Mouse (Mus musculus): ENCODE measurements around the gene Aebp2. TPM values are rescaled to one million over a fixed set of nuclear protein-coding genes. Genes with fewer than 3 reads are reported as not detected.

Aebp2 gene
- total RNA-seq, 2 experiments from 2014 or later: 41.5 to 71.0 TPM

DNA sequence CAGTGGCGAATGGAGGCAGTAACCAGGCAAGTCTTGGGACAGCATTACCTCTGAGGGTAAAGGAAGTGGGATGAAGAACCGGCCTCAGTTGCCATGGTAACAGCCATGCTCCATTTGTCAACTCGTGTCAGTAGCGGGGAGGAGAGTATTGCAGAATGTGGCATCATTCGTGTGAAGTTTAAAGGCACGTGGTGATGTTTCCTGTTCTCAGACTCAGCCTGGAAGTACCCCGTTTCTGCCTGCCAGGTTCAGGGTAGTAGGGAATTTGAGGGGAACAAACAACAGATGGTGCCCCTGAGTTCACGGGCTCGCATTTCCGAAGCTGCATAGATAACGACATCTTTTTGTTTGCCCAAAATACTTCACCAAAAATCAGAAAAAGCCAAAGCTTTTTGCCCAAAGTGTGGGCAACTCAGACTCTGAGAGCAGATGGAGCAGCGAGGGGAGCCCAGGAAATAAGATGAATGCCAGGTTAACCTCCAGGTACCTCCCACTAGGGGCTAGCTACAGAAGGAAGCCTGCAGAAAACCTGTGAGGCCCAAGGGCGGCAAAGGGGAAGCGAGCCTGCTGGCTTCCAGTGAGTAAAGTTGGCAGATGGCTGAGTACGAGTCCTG is 56.3 kb downstream of the Aebp2 start:
- ATAC-seq (replicated peaks; ENCODE audit: low FRiP score, low TSS enrichment, poor library complexity, severe bottlenecking): peak; percentile 31

DNA sequence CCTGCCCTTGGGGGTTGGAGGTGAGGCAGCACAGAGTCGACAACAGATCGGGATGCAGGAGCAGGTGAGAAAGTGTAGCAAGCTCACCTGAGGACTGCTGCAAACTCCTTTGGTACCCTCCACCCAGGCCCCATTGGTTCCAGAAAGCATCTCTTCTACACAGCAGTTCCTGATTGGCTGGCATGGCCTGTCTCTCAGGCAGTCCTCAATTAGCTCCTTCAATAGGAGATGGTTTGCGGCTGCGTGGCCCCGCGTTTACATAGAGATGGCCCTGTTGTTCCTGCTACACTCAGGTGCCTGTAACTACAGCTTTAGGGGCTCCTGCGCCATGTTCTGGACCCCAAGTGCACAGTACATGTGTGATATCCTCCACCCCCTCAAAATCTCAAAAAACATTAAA is 58.2 kb downstream of the Aebp2 start:
- ATAC-seq (replicated peaks; ENCODE audit: low FRiP score, low TSS enrichment, poor library complexity, severe bottlenecking): no peak

DNA sequence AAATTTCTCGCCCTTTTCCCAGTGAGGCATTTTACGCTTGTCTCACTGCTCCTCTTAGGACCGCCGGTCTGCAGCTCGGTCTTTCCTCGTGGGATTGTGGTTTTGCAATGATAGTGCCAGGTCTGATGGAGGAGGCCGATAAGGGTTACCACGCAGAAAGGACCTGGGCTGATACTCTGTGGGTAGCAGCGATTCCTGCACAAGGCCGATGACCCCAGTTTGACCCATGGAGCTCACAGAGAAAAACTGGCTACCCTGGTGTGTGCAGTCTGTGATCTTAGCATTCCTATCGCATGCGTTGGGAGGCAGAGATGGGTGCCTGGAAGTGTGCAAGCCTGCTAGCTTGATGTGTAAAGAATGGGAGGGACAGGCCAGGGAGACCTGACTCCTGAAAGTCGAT is 60.4 kb downstream of the Aebp2 start:
- ATAC-seq (replicated peaks; ENCODE audit: low FRiP score, low TSS enrichment, poor library complexity, severe bottlenecking): peak; percentile 52; the same call in 1 of the 2 replicates

DNA sequence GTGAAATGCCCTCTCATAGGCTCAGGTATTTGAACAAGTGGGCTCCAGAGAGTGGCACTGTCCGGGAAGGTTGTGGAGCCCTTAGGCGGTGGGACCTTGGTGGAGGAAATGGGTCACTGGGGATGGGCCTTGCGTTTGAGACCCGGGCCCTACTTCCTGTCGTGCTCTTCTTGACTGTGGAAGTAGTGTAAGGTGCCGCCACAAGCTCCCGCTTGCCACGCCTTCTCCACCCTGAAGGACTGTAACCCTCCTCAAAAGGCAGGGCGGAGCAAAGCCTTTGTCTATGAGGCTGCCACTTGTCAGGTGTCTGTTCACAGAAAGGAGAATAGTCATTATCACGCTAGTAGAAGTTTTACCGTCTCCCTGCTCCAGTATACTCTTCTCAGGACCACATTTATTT is 61.9 kb downstream of the Aebp2 start:
- ATAC-seq (replicated peaks; ENCODE audit: low FRiP score, low TSS enrichment, poor library complexity, severe bottlenecking): no peak

DNA sequence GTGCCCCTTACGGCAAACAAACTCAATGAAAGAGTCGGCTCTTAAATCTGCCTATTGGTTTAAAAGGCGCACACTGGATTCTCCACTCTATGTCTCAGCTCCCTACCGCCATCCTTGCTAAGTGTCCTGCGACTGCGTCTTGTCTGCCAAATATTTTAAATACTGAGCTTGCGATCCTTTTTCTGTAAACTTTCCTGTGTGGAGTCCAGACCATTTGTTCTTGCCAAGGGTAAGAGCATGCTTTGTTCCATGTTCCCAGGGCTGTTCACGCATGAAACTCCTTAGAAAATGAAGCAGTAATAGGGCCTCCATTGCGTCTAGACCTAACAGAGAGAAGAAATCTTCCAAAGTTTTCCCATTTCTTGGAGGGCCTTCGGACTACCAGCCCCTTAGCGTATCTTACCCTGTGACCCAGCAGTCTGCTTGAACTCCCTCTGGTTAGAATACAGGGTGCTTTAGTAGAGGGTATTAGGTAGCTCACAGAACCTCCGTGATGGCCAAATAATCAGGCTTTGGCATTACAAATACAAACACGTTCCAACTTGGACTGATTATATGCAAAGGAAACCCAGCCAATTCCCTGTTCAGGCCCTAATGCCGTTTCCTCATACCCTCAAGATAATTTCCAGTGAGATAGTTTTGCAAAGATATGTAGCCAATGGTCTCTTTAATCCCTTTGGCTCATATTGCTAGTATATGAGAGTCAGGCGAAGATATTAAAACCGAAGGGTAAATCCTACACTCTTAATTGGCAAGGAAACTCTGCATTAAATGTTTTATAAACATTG is 67.3 kb downstream of the Aebp2 start:
- no peak for ATAC-seq (replicated peaks; ENCODE audit: low FRiP score, low TSS enrichment, poor library complexity, severe bottlenecking)

DNA sequence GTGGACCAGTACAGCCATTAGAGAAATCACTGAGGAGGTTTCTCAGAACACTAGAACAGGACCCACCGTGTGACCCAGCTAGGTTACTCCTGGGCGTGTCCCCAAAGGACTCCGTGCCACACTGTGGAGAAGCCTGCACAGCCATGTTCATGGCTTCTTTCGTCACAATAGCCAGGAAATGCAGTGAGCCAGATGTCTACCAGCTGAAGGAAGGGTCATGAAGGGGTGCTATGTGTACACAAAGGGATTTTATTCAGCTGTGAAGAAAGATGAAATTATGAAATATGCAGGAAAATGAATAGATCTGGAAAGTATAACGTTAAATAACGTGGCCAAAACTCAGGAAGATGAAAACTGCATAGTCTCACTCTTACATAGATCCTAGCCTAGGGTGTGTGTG is 69.7 kb downstream of the Aebp2 start:
- no peak for ATAC-seq (replicated peaks; ENCODE audit: low FRiP score, low TSS enrichment, poor library complexity, severe bottlenecking)

DNA sequence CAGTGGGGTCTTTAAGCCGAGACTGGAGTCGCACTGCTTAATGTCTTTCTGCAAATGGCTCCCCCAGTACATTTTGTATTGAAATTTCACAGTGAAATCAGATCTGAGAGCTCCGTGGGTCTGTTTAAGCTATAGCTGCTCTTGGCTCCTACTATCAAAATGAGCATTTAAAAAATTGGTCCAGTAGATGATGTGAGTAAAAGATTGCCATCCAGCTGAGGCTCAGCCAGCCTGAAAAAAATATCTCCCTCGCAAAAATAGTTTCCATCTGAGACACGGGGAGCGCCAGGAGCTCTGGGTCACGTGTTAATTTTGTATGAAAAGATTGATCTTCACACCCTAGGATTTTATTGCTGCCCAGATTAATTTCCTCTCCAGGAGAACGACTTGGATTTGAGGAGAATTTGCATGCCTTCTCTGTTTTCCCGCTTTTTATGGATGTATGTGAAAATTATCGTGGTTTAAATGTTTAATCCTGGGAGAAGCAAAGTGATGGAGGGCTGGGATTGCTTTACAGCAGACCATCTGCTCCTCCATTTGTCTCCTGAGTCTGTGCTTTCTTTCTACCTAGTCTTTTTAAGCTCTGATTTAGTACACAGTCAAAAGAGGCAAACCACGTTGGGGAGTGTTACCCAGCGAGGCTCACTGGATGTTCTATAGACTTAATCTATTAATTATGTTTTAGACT is 73.9 kb downstream of the Aebp2 start:
- ATAC-seq (replicated peaks; ENCODE audit: low FRiP score, low TSS enrichment, poor library complexity, severe bottlenecking): no peak

DNA sequence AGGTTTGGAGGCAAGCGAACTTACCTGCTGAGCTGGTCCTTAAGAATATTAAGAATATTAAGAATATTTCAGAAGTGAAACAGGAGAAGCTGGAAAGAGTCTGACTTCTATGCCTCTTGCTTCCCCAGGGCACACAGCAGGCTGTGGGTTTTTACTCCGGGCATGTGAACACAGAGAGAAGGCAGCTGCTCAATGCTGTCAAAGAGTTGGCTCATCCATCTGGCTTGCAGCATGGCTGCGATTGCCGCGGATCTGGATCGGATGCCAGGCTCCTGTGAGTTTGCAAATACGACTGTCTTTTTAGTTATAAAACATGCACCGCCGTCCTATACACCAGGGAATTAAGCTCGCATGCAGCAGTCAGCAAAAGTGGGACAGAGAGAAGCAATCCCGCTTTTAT is 75.5 kb downstream of the Aebp2 start:
- no peak for ATAC-seq (replicated peaks; ENCODE audit: low FRiP score, low TSS enrichment, poor library complexity, severe bottlenecking)

DNA sequence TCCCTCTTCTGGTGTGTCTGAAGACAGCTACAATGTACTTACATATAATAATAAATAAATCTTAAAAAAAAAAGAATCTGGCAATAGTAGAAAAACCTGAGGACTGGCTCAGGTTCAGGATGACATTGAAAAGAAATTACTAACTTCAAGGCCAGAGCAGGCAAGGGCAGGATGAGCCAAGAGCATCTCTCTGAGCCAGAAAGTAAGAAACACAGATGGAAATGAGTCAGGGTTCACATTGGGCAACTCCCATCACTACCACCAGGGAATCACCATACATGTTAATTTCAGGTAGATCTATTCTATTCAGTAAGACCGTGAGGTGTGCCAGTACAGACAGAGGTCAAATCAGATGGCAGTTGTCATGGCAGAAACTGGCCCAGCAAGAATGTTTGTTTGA is 76.1 kb downstream of the Aebp2 start:
- ATAC-seq (replicated peaks; ENCODE audit: low FRiP score, low TSS enrichment, poor library complexity, severe bottlenecking): no peak

DNA sequence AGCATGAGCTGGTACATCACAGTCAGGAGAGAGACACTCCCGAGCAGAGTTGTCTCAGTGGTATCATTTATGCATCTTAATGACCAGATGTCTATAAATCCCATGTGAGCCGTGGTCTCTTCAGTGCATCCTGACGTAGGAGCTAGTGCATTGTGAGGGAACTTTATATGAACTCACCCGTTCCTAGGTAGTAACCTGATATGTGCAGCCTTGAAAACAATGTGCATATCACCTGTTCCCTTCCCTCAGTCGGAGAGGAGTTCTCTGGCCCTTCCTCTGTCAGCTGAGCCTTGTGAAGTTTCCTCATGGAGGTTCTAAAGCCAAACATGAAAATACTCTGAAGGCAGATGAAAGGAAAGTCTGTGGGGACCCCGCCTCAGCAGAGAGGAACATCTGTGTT is 78.8 kb downstream of the Aebp2 start:
- no peak for ATAC-seq (replicated peaks; ENCODE audit: low FRiP score, low TSS enrichment, poor library complexity, severe bottlenecking)

DNA sequence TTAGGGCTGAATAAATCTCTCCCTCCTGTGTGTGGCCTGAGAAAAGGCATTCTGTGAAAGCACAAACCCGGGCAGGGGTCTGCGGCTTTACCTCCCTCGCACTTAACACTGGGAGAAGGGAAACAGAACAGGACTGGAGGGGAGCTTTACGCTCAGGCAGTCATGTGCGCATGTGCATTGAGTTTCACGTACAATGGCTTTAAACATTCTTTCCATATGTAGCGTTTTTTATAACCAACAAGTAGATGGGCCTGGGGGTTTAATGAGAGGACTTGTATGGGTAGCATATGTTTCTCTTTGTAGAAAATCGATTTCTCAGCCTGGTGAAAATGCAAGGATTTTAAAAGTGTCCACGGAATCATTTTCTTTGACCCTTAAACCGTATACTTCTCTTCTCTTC is 82.7 kb downstream of the Aebp2 start:
- no peak for ATAC-seq (replicated peaks; ENCODE audit: low FRiP score, low TSS enrichment, poor library complexity, severe bottlenecking)

DNA sequence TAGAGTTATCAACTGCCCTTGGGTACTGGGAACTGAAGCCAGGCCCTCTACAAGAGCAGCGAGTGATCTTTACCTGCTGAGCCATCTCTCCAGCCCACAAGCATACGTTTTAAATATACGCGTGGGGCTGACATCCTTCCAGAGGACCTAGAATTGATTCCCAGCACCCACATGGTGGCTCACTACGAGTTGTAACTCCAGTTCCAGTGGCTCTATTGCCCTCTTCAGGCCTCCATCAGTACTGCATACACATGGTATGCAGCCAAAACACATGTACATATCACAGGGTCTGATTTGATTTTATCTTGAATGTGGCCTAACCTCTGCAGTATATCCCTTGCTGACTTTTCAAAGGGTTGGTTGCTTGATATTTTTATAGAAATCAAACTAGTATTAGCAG is 83.6 kb downstream of the Aebp2 start:
- ATAC-seq (replicated peaks; ENCODE audit: low FRiP score, low TSS enrichment, poor library complexity, severe bottlenecking): no peak

DNA sequence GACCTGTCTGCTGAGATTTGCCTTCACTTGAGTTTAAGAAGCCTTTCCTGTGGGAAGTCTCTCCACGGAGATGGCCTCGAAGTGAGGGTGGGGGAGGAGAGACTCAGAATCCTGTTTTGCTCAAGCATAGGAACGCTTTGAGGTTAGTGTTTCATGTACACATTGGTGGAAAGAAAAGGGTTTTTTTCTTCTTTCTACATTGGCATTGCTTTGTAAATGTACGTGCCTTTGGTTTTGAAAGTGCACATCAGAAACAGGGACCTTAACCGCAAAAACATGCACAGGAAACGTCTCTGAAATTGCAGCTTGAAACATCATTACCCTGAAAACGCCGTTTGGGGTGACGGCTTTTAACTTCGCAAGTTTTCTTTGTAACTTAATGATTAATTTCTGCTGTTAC is 85.6 kb downstream of the Aebp2 start:
- no peak for ATAC-seq (replicated peaks; ENCODE audit: low FRiP score, low TSS enrichment, poor library complexity, severe bottlenecking)

DNA sequence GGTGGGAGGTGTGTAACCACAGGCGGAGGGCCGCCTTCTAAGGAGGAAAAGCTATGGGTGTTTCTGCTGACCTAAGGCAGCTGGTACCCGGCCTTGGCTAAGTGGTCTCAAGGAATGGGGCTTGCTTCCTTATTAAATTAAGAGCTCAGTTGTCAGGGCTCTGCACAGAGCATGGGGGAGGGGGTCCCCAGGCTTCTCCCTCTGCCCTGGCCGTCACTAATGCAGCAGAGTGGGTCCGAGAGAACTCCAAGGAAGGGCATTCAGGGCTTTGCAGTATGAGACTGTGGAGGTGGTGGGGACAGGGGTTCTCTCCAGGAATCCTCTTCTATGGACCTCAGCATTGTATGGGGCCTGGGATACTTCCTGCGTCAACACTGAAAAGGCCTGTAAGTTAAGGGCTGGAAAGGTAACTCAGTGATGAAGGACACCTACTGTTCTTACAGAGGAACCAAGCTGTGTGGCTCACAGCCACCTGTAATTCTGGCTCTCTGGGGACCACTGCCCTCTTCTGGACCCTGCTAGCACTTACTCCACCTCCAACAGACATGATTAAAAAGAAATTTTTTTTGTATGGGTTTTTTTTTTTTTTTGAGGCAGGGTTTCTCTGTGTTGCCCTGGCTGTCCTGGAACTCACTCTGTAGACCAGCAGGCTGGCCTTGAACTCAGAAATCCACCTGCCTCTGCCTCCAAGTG is 87.1 kb downstream of the Aebp2 start:
- no peak for ATAC-seq (replicated peaks; ENCODE audit: low FRiP score, low TSS enrichment, poor library complexity, severe bottlenecking)

DNA sequence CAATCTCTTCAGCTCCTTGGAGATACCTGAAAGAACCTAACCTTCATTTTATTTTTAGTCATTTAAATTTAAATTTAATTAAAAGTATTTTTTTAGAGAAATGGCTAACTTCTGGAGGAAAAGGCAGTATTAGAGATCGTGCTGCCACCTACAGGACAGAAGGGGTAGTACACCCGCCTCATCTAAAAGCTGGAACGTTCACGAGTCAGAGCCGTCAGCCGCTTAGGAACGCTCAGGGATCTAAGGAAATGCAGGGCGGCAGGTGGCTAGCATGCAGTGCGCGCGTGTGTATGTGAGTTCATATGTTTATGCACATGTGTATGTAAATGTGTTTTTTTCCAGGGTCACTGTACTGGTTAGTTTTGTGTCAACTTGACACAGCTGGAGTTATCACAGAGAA is 90.3 kb downstream of the Aebp2 start:
- peak; percentile 59; the same call in 1 of the 2 replicates for ATAC-seq (replicated peaks; ENCODE audit: low FRiP score, low TSS enrichment, poor library complexity, severe bottlenecking)

DNA sequence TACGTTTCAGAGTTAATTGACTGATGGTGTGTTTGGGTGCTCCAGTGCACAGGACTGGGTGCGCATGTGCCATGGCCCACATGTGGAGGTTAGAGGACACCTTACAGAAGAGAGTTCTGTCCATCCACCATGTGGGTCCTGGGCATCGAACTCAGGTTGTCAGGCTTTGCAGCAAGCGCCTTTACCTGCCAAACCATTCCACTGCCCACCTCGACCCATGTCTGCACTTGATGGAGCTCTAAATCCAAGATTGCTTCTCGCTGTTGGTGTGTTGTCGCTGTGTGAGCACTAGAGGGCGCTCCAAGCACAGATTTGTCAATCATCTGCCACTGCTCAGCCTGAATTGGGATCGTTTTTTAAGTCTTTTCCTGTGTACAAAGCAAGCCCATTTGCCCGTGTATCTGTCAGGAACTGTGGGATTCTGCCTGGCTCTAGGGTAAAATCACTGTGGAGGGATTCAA is 92.5 kb downstream of the Aebp2 start:
- peak; percentile 86 for ATAC-seq (replicated peaks; ENCODE audit: low FRiP score, low TSS enrichment, poor library complexity, severe bottlenecking)

DNA sequence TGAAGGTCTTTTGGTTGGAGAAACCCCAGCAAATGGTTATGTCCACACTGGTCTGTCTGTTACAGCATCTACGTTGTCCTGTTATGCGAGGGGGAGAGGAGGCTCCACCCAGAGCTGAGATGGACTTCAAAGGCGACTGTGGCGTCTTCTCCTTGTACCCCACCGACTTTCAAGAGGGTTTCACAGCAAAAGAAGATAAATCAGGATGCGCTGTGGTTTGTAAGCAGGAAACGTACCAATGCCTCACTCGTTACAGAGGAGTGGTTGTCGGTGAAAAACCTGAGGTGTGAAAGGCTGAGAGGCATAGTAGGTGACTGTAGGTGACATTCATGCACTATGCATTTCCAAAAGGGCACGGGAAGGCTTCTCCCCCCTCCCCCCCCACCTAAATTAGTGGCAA is 99.6 kb downstream of the Aebp2 start:
- no peak for ATAC-seq (replicated peaks; ENCODE audit: low FRiP score, low TSS enrichment, poor library complexity, severe bottlenecking)

Data from megakaryocyte-erythroid progenitor cell, adult 5-6 weeks (primary cell).